Mouse (Mus musculus) thymus, postnatal 10 days (tissue): ENCODE results near the gene Nuf2.
A peak's percentile ranks its signal among the peaks of the same experiment; 100 is the strongest.
"Not testable (repeated sequence)": the region's sequence is repeated elsewhere in the genome, so short reads cannot be mapped to it uniquely, and the experiment has no call there.

Experiments
- DNase-seq, 2 experiments: peaks; one replicate each; pipeline ENCODE4 v3.0.0; 2021; ENCODE audit warnings: low spot score in 2 of 2

Gene Nuf2

GRCm38 (mm10) chr1:169530876-169531701 is at the start of gene Nuf2:
Gene Nuf2, minus strand, starts transcription at chr1:169531464.
- DNase-seq: peak; percentile 93 to 97

GRCm38 (mm10) chr1:169579572-169579971 is 48.3 kb upstream of the Nuf2 start:
- no peak for DNase-seq

GRCm38 (mm10) chr1:169574136-169574535 is 42.9 kb upstream of the Nuf2 start:
- no peak for DNase-seq

GRCm38 (mm10) chr1:169555621-169556020 is 24.4 kb upstream of the Nuf2 start:
- DNase-seq: no peak

- DNase-seq: no peak
Measured at GRCm38 (mm10) chr1:169555019-169555418, 23.8 kb upstream of the Nuf2 start.

- no peak for DNase-seq
Measured at GRCm38 (mm10) chr1:169553446-169553845, 22.2 kb upstream of the Nuf2 start.

- DNase-seq: no peak
Measured at GRCm38 (mm10) chr1:169540415-169540814, 9.2 kb upstream of the Nuf2 start.

GRCm38 (mm10) chr1:169531702-169532535 is 655 bp upstream of the Nuf2 start:
- DNase-seq: peak; percentile 12 to 37

- no peak for DNase-seq
Measured at GRCm38 (mm10) chr1:169529996-169530518, 1.2 kb downstream of the Nuf2 start.

- no peak for DNase-seq
Measured at GRCm38 (mm10) chr1:169526006-169526680, 5.1 kb downstream of the Nuf2 start.

GRCm38 (mm10) chr1:169519337-169519736 is 11.9 kb downstream of the Nuf2 start:
- DNase-seq: no peak

- not testable (repeated sequence) for DNase-seq
Measured at GRCm38 (mm10) chr1:169517899-169518517, 13.3 kb downstream of the Nuf2 start.

GRCm38 (mm10) chr1:169517376-169517892 is 13.8 kb downstream of the Nuf2 start:
- DNase-seq: no peak

- no peak for DNase-seq
Measured at GRCm38 (mm10) chr1:169506354-169506753, 24.9 kb downstream of the Nuf2 start.

GRCm38 (mm10) chr1:169502876-169503275 is 28.4 kb downstream of the Nuf2 start:
- no peak for DNase-seq

GRCm38 (mm10) chr1:169495621-169496020 is 35.6 kb downstream of the Nuf2 start:
- no peak for DNase-seq

GRCm38 (mm10) chr1:169491561-169491960 is 39.7 kb downstream of the Nuf2 start:
- DNase-seq: no peak

- DNase-seq: no peak
Measured at GRCm38 (mm10) chr1:169485408-169485885, 45.8 kb downstream of the Nuf2 start.

GRCm38 (mm10) chr1:169484565-169484964 is 46.7 kb downstream of the Nuf2 start:
- DNase-seq: no peak

- no peak for DNase-seq
Measured at GRCm38 (mm10) chr1:169482596-169483335, 48.5 kb downstream of the Nuf2 start.
